Mouse (Mus musculus) telencephalon, adult 2 months (tissue): ENCODE data around the gene Adm.
"Not testable (repeated sequence)": the region's sequence is repeated elsewhere in the genome, so short reads cannot be mapped to it uniquely, and the experiment has no call there.

ENCODE experiments used
- DNase-seq: peaks from one replicate; pipeline ENCODE4 v3.0.0-alpha.2; 2011; ENCODE audit warnings: low read depth, low spot score

Gene Adm

DNA sequence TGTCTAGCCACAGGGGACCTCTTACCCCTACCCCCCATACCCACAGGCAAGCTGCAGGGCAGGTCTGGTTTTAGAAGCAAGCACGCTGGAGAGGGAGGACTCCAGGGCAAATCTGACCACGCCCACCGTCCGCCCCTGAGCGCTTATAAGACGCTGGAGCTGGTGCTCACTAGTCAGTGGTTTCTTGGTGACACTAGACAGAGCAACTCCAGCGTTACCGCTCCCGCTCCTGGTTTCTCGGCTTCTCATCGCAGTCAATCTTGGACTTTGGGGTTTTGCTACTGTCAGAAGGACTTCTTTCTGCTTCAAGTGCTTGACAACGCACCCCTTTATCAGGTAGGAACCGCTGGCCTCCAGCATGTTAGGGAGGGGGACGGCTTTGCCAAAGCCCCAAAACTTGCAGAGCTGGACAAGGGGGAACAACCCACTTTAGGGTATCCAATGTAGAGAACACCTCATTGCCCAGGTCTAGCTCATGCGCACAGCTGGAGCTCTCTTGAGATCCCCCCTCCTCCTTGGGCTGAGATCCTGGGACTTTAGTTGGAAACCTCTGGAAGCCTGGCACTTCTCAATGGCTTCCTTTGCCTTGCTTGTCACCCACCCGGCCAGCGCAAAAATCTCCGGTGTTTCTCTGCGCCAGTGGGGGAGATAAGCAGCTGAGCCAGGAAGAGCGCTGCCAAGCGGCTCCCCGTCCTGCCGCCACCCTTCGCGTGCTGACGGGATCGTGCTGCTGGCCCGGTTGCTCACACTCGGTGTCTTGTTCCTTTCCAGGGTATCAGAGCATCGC lies at the start of gene Adm:
Adm (plus strand) TSS at position 176 of the 787 bp plus-strand sequence.
- DNase-seq = no peak

DNA sequence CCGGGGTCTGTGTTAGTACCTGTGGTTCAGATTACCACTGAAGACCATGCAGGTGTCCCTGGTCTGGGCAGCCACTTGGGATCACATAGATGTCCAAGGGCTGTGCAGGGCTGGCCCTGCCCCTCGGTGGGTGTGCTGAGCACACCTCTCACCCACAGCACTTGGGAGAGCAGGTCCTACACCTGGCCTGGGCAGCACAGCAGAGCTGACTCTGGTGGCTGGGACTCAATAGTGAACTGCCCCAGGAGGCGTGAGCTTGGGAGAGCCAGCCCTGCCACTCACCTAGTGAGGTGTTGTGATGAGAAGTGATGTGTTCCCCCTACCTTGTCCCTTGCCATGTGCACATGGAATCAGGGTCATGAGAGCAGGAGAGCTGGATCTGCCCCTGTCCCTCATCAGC lies 43.8 kb upstream of the Adm start:
- DNase-seq = no peak

- DNase-seq = no peak
Measured at GRCm38 (mm10) chr7:110584159-110584558, 43.3 kb upstream of the Adm start.

- DNase-seq = no peak
Measured at GRCm38 (mm10) chr7:110585250-110585649, 42.2 kb upstream of the Adm start.

DNA sequence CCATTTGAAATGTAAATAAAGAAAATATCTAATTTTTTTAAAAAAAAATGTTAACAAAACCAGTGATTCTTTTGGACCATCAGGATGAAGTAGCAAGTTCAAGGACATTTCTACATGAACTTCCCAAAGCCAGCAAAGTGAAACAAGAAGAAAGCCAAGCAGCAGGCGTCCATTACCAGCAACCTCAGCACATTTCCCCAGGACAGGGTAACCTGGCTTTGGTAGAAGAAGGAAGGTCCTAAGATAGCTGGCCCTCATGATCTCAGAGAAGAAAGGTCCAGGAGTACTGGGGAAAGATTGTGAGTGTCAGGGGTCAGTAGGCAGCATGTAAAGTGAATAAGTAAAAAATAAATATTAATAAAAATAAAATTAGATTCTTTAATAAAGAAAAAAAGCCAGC lies 39.7 kb upstream of the Adm start:
- no peak for DNase-seq

- DNase-seq = not testable (repeated sequence)
Measured at GRCm38 (mm10) chr7:110593991-110594390, 33.5 kb upstream of the Adm start.

GRCm38 (mm10) chr7:110597141-110597540 lies 30.3 kb upstream of the Adm start:
- no peak for DNase-seq

DNA sequence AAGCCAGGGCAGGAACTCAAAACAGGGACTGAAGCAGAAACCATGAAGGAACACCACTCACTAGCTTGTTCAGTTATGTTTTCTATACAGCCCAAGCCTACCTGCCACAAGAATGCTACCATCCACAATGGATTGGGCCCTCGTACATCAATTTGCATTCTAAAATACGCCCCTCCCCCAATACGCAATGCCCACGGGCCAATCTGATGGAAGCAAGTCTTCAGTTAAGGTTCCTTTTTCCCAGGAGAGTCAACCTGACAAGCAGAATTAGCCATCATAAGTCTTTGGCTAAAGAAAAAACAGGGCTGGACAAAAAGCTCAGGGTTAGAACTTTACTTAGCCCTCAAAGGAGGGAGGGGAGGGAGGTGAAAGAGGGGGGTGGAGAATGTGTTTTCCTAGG lies 22.0 kb upstream of the Adm start:
- no peak for DNase-seq

GRCm38 (mm10) chr7:110606906-110607305 lies 20.6 kb upstream of the Adm start:
- no peak for DNase-seq

DNA sequence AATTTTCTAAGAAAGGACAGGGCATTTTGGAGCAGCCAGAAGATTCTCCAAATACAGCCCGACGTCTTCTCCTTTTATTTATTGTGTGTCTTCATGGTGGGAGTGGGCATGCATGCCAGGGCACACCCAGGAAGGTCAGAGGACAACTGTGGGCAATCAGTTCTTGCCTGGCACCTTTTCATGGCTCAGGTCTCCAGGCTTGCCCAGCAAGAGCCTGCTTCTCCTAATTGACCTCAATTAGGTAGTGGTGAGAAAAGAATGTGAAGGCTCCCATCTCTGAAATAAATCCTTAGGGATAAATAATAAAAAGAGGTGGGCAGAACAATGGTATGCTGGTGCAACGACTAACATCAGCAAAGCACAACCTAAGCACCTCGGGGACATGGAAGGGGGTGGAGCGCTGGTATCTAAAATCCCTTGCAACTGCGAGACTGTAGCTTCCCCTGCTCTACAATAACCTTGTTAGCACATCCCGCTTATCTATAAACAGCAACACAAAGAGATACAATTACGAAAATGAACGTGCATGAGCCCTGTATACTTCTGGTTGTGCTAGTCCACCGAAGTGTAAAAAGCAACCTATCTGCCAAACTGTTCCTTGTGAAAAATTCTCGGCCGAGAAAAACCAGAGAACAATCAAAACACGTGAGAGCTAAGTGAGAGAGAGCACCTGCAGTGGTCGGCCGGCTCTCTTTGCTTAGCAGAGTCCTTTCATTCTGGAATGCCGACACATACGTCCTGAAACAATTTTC lies 13.9 kb upstream of the Adm start:
- no peak for DNase-seq

DNA sequence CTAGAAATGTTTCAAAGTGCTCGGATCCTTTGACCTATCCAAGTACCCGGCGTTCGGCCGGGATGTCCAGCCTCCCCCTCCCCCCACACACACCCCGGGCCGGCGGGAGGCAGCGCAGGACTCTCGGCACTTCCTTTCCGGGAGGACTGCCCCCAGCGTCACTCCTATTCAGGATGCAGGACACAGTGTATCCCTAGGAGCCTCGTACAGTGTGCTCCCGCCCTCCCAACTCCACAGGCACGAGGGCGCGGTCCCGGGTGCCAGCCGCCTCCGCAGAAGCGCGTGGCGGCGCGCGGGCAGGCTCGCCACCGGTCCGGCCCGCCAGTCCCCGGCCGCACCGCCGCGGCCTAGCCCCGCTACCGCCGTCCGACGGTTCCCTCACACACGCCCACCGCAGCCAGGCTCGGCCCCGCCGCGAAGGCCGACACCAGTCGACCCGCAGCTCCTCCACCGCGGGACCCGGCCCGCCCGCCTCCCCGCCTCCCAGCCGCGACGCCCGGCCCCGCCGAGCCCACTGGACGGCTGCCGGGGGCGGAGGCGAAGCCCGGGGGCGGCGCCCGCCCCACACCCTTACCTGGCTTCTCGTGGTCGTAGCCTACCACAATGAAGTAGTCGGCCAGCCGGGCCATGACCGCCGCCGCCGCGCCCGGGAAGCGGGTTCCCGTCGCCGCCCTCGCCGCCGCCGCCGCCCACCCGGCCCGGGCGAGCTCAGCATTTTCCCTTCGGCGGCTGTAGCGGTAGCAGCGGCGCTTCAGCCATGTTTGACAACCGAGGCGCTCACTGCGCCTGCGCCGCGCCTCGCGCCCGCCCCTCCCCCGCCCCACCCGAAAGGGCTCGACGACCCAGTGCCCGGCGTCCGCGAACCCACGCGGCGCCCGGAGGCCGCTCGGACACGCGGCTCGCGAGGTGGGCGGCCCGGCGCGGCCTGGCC lies 13.1 kb upstream of the Adm start, which contains the start of gene Sbf2:
Sbf2 (minus strand) TSS at position 790 of the 931 bp plus-strand sequence.
- DNase-seq = peak; percentile 49

GRCm38 (mm10) chr7:110615151-110615631 lies 12.3 kb upstream of the Adm start:
- no peak for DNase-seq

DNA sequence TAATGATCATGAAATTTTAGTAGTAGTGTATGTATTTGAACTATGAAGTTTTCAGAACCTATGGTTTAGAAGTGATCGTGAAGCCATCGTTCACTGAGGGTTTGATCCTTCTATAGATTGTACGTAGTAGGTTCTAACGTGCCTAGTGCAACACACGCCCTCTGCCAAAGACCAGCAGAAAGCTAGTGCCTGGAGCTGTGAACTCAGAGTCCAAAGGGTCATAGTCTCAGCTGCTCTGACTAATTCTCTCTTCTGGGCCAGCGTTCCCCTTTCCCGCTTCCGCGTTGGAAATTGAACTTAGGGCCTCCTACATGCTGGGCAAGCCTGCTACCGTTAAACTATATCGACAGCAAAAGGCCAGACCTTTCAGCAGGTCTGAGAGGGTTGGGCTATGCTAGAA lies 11.7 kb upstream of the Adm start:
- DNase-seq = no peak

- DNase-seq = no peak
Measured at GRCm38 (mm10) chr7:110619086-110619611, 8.3 kb upstream of the Adm start.

DNA sequence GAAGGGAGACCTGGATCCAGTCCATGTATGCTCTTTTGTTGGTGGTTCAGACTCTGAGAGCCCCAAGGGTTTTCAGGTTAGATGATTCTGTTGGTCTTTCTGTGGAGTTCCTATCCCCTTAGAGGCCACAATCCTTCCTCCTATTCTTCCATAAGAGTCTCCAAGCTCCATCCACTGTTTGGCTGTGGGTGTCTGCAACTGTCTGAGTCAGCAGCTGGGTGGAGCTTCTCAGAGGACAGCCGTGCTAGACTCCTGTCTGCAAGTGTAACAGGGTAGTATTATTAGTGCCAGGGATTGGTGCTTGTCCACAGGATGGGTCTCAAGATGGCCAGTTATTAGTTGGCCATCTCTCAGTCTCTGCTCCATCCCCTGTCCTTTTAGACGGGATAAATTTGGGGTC lies 3.4 kb upstream of the Adm start:
- DNase-seq = no peak

DNA sequence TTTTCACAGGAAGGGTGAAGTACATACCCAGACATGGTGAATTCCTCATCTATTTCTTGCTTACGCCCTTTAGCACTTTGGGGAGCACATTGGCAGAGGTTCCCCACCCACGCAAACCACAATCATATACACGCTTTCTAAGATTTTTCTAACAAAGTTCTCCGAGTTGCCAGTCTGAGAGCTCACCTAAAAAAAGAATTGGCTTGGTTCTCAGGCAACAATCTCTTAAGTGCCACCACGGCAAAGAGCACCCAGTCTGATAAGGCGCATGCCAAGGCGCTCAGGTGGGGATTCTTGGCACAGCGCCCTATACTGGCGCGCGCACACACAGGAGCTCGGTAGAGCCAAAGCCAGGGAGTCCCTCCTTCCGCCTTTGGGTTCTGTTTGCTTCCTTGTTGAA lies 2.5 kb upstream of the Adm start:
- no peak for DNase-seq

GRCm38 (mm10) chr7:110625489-110625888 lies 2.0 kb upstream of the Adm start:
- DNase-seq = no peak

GRCm38 (mm10) chr7:110626186-110627098 lies 1.0 kb upstream of the Adm start:
- DNase-seq = no peak

GRCm38 (mm10) chr7:110627099-110627482 lies 370 bp upstream of the Adm start:
- no peak for DNase-seq

GRCm38 (mm10) chr7:110628273-110628600 lies 776 bp downstream of the Adm start:
- DNase-seq = no peak
